Mouse (Mus musculus) lung, embryonic 14.5 days (tissue): Measurements from ENCODE around the gene Plcd1. TPM values are rescaled to one million over a fixed set of nuclear protein-coding genes. Genes with fewer than 3 reads are reported as not detected.

Experiments used
- ATAC-seq: fragments of 200-750 bp; cut with Nextera tagmentation; 2 replicates; pipeline ENCODE4 v1.8.0; 2017; ENCODE audit warnings: mild to moderate bottlenecking, moderate TSS enrichment, moderate library complexity; ENCODE audit not compliant: insufficient read depth
- DNase-seq: peaks from one replicate; pipeline ENCODE4 v3.0.0-alpha.2; 2015
- H3K27ac ChIP-seq: fragments of 300-500 bp; sonication (generic); 2 replicates; pipeline ENCODE4 v1.5.1; 2014; ENCODE audit warnings: low read depth, mild to moderate bottlenecking, moderate library complexity
- H3K27me3 ChIP-seq: fragments of 300-500 bp; sonication (generic); 2 replicates; pipeline ENCODE4 v1.6.1; 2014; ENCODE audit warnings: low read length, control low read depth; ENCODE audit not compliant: insufficient read depth
- H3K36me3 ChIP-seq: fragments of 300-500 bp; sonication (generic); 2 replicates; pipeline ENCODE4 v1.6.1; 2014; ENCODE audit warnings: control low read depth; ENCODE audit not compliant: insufficient read depth
- H3K4me1 ChIP-seq: fragments of 300-500 bp; sonication (generic); 2 replicates; pipeline ENCODE4 v1.6.1; 2014; ENCODE audit warnings: antibody characterized with exemption, control low read depth; ENCODE audit not compliant: insufficient read depth
- H3K4me2 ChIP-seq: fragments of 300-500 bp; sonication (generic); 2 replicates; pipeline ENCODE4 v1.6.1; 2014; ENCODE audit warnings: mild to moderate bottlenecking
- H3K4me3 ChIP-seq: fragments of 300-500 bp; sonication (generic); 2 replicates; pipeline ENCODE4 v1.5.1; 2014; ENCODE audit warnings: low read depth, low read length
- H3K9ac ChIP-seq: fragments of 300-500 bp; sonication (generic); 2 replicates; pipeline ENCODE4 v1.6.1; 2014
- H3K9me3 ChIP-seq: fragments of 300-500 bp; sonication (generic); 2 replicates; pipeline ENCODE4 v1.6.1; 2016; ENCODE audit warnings: low read depth, low read length, control low read depth
- CTCF ChIP-seq: IDR thresholded peaks from 2 replicates; pipeline ENCODE4 v1.5.1; 2016; ENCODE audit warnings: antibody characterized with exemption, low read depth
- WGBS: fragments of 180-500 bp; shearing (Covaris S2); extraction: QIAGEN DNeasy Blood & Tissue Kit; methylation state at CpG from one replicate; pipeline ENCODE4 v1.1.7; 2014; 5-methylcytosine and 5-hydroxymethylcytosine counted together
- polyA plus RNA-seq: library from polyadenylated mRNA; unstranded; fragments of >200 nt; fragmentation: Nextera tagmentation; extraction: Ambion mirVana; gene quantifications from 2 replicates; pipeline ENCODE4 v1.2.1, GENCODE M21; 2014

Plcd1 gene
- polyA plus RNA-seq, 1 experiment from 2014 or later, result 14.9 TPM

- Histone ChIP-seq H3K4me2 (no peak overlapping the region), H3K36me3 (peaks cover 53% of the 10 kb centered on the region), H3K4me1 (0 out of 2 replicates have a peak, but pooled peaks cover 6% of the 10 kb centered on the region), H3K9me3 (no peaks in the 10 kb centered on the region), H3K27ac (no peak overlapping the region), H3K9ac (no peak overlapping the region), H3K27me3 (no peaks in the 10 kb centered on the region), H3K4me3 (no peak overlapping the region)
- DNase-seq, result no peak
- no peak for ATAC-seq
- WGBS, result 62% methylated on average over 9 of the region's 9 CpGs
- no peak for TF ChIP-seq CTCF
These were observed 60.8 kb downstream of the Plcd1 start for GRCm38 (mm10) chr9:119032538-119032937.

GRCm38 (mm10) chr9:119031772-119032171 lies 61.5 kb downstream of the Plcd1 start:
- Histone ChIP-seq H3K9ac (no peak overlapping the region), H3K27ac (0 out of 2 replicates have a peak overlapping the region, but pooled peaks have one; percentile 10), H3K36me3 (peaks cover 53% of the 10 kb centered on the region), H3K4me1 (0 out of 2 replicates have a peak, but pooled peaks cover 6% of the 10 kb centered on the region), H3K9me3 (no peaks in the 10 kb centered on the region), H3K27me3 (no peaks in the 10 kb centered on the region), H3K4me3 (no peak overlapping the region), H3K4me2 (no peak overlapping the region)
- 81% methylated on average over 14 of the region's 14 CpGs for WGBS
- DNase-seq, result no peak
- ATAC-seq, result no peak
- no peak for TF ChIP-seq CTCF

GRCm38 (mm10) chr9:119031038-119031437 lies 62.3 kb downstream of the Plcd1 start:
- no peak overlapping the region for H3K9ac ChIP-seq
- no peak overlapping the region for H3K27ac ChIP-seq
- no peak for TF ChIP-seq CTCF
- no peaks in the 10 kb centered on the region for H3K27me3 ChIP-seq
- WGBS, result 84% methylated on average over 4 of the region's 4 CpGs
- H3K36me3 ChIP-seq, result peaks cover 49% of the 10 kb centered on the region
- H3K4me1 ChIP-seq, result 0 out of 2 replicates have a peak, but pooled peaks cover 6% of the 10 kb centered on the region
- H3K4me2 ChIP-seq, result no peak overlapping the region
- no peaks in the 10 kb centered on the region for H3K9me3 ChIP-seq
- ATAC-seq (no peak), DNase-seq (no peak)
- no peak overlapping the region for H3K4me3 ChIP-seq

GRCm38 (mm10) chr9:119029568-119029967 lies 63.7 kb downstream of the Plcd1 start:
- WGBS, result 57% methylated on average over 7 of the region's 7 CpGs
- peak; percentile 76 for DNase-seq
- TF ChIP-seq CTCF, result peak; percentile 91
- Histone ChIP-seq H3K4me2 (no peak overlapping the region), H3K9ac (no peak overlapping the region), H3K9me3 (no peaks in the 10 kb centered on the region), H3K4me1 (0 out of 2 replicates have a peak, but pooled peaks cover 6% of the 10 kb centered on the region), H3K27me3 (no peaks in the 10 kb centered on the region), H3K36me3 (peaks cover 39% of the 10 kb centered on the region), H3K4me3 (no peak overlapping the region), H3K27ac (no peak overlapping the region)
- 0 out of 2 replicates have a peak, but pooled peaks have one; percentile 35 for ATAC-seq

- DNase-seq (no peak), ATAC-seq (no peak)
- H3K27ac ChIP-seq, result no peak overlapping the region
- 0 out of 2 replicates have a peak, but pooled peaks cover 6% of the 10 kb centered on the region for H3K4me1 ChIP-seq
- no peak for TF ChIP-seq CTCF
- no peak overlapping the region for H3K4me3 ChIP-seq
- WGBS, result 91% methylated on average over 27 of the region's 27 CpGs
- H3K36me3 ChIP-seq, result peaks cover 28% of the 10 kb centered on the region
- no peak overlapping the region for H3K4me2 ChIP-seq
- no peak overlapping the region for H3K9ac ChIP-seq
- no peaks in the 10 kb centered on the region for H3K27me3 ChIP-seq
- no peaks in the 10 kb centered on the region for H3K9me3 ChIP-seq
These were observed 64.8 kb downstream of the Plcd1 start for GRCm38 (mm10) chr9:119028226-119029195.

- ATAC-seq (no peak), DNase-seq (no peak)
- Histone ChIP-seq H3K27me3 (no peaks in the 10 kb centered on the region), H3K4me1 (0 out of 2 replicates have a peak, but pooled peaks cover 4% of the 10 kb centered on the region), H3K9ac (no peak overlapping the region), H3K4me2 (no peak overlapping the region), H3K4me3 (no peak overlapping the region), H3K9me3 (no peaks in the 10 kb centered on the region), H3K36me3 (peaks cover 20% of the 10 kb centered on the region; the same call in 1 of the 2 replicates), H3K27ac (no peak overlapping the region)
- WGBS, result 92% methylated on average over 7 of the region's 7 CpGs
- TF ChIP-seq CTCF, result no peak
These were observed 66.0 kb downstream of the Plcd1 start for GRCm38 (mm10) chr9:119027337-119027736.

- DNase-seq (peak; percentile 74), ATAC-seq (0 out of 2 replicates have a peak, but pooled peaks have one; percentile 60)
- Histone ChIP-seq H3K4me3 (no peak overlapping the region), H3K27me3 (no peaks in the 10 kb centered on the region), H3K9me3 (no peaks in the 10 kb centered on the region), H3K36me3 (peaks cover 16% of the 10 kb centered on the region; the same call in 1 of the 2 replicates), H3K9ac (no peak overlapping the region), H3K4me2 (no peak overlapping the region), H3K4me1 (no peaks in the 10 kb centered on the region), H3K27ac (peak overlapping the region; percentile 5; the same call in 1 of the 2 replicates)
- WGBS, result 75% methylated on average over 7 of the region's 7 CpGs
- no peak for TF ChIP-seq CTCF
These were observed 67.4 kb downstream of the Plcd1 start for GRCm38 (mm10) chr9:119025832-119026331.
